Mouse (Mus musculus) adipocyte (in vitro differentiated cells): ENCODE data around the gene Erc2.
A peak's percentile ranks its signal among the peaks of the same experiment; 100 is the strongest.

Experiments
- DNase-seq: peaks from one replicate; pipeline ENCODE4 v3.0.0-alpha.2; 2016; ENCODE audit warnings: low spot score

Gene Erc2

GRCm38 (mm10) chr14:28068021-28068420 is 445.8 kb downstream of the Erc2 start:
- no peak for DNase-seq

- DNase-seq: no peak
These were observed 447.6 kb downstream of the Erc2 start for GRCm38 (mm10) chr14:28069826-28070225.

- DNase-seq: peak; percentile 52
These were observed 450.3 kb downstream of the Erc2 start for GRCm38 (mm10) chr14:28072561-28072960.

- DNase-seq: peak; percentile 19
These were observed 467.6 kb downstream of the Erc2 start for GRCm38 (mm10) chr14:28089636-28090443.

- DNase-seq: no peak
These were observed 469.1 kb downstream of the Erc2 start for GRCm38 (mm10) chr14:28091367-28091766.

GRCm38 (mm10) chr14:28093214-28093613 is 471.0 kb downstream of the Erc2 start:
- peak; percentile 5 for DNase-seq

GRCm38 (mm10) chr14:28093913-28094312 is 471.7 kb downstream of the Erc2 start:
- no peak for DNase-seq

- DNase-seq: no peak
These were observed 476.9 kb downstream of the Erc2 start for GRCm38 (mm10) chr14:28099084-28099483.

GRCm38 (mm10) chr14:28113121-28113520 is 490.9 kb downstream of the Erc2 start:
- DNase-seq: no peak

- DNase-seq: no peak
These were observed 498.6 kb downstream of the Erc2 start for GRCm38 (mm10) chr14:28120851-28121250.

- no peak for DNase-seq
These were observed 504.6 kb downstream of the Erc2 start for GRCm38 (mm10) chr14:28126842-28127241.

GRCm38 (mm10) chr14:28128999-28129398 is 506.8 kb downstream of the Erc2 start:
- DNase-seq: no peak

GRCm38 (mm10) chr14:28143998-28144397 is 521.8 kb downstream of the Erc2 start:
- DNase-seq: no peak

- DNase-seq: no peak
These were observed 525.0 kb downstream of the Erc2 start for GRCm38 (mm10) chr14:28147201-28147600.

- DNase-seq: no peak
These were observed 528.7 kb downstream of the Erc2 start for GRCm38 (mm10) chr14:28150942-28151341.

GRCm38 (mm10) chr14:28155706-28156105 is 533.5 kb downstream of the Erc2 start:
- DNase-seq: peak; percentile 78

- no peak for DNase-seq
These were observed 538.6 kb downstream of the Erc2 start for GRCm38 (mm10) chr14:28160852-28161251.

- DNase-seq: peak; percentile 56
These were observed 542.6 kb downstream of the Erc2 start for GRCm38 (mm10) chr14:28164642-28165408.

GRCm38 (mm10) chr14:28165621-28166211 is 543.5 kb downstream of the Erc2 start:
- DNase-seq: peak; percentile 10

- no peak for DNase-seq
These were observed 548.5 kb downstream of the Erc2 start for GRCm38 (mm10) chr14:28170711-28171110.

- no peak for DNase-seq
These were observed 549.1 kb downstream of the Erc2 start for GRCm38 (mm10) chr14:28171364-28171763.

- DNase-seq: no peak
These were observed 551.5 kb downstream of the Erc2 start for GRCm38 (mm10) chr14:28173736-28174135.
